Mouse (Mus musculus): ENCODE data around the gene Rspry1. TPM values are rescaled to one million over a fixed set of nuclear protein-coding genes. Genes with fewer than 3 reads are reported as not detected.

The Rspry1 gene
- total RNA-seq, 2 experiments from 2014 or later: 24.8 to 30.0 TPM

DNA sequence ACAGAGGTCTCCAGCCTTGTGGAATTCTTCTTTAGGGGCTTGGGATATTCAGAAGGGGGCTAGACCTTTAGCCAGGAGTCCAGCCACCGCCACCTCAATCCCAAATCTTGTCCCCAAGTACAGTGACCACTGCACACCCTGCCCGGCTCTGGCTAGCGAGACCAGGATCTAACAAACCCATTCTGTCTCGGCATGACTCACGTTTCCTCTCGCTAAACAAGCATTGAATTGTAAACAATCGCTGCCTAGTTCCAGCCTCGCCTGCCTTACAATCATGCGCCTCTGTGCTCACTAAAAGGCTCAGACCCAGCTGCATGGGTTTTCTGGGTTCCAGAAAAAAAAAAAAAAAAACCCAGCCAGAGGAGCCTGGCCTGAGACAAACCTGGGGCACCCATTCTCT, 76.8 kb downstream of the Rspry1 start:
- DNase-seq (ENCODE audit: low spot score in 2 of 2): no peak
- intact Hi-C loops (cut with DNase I): no loop called here

DNA sequence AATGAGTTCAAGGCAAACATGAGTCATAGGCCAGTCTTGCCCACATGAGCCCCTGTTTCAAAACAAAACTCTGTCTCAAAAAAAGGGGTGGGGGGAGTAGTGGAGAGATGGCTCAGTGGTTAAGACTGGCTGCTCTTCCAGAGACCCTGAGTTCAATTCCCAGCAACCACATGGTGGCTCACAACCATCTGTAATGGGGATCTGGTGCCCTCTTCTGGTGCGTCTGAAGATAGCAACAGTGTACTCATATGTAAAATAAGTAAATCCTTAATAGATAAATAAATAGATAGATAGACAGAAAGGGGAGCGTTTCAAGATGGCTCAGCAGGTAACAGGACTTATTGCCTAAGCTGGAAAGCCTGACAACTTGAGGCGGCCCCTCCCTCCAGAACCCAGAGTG, 78.7 kb downstream of the Rspry1 start:
- intact Hi-C loops (cut with DNase I): no loop called here

DNA sequence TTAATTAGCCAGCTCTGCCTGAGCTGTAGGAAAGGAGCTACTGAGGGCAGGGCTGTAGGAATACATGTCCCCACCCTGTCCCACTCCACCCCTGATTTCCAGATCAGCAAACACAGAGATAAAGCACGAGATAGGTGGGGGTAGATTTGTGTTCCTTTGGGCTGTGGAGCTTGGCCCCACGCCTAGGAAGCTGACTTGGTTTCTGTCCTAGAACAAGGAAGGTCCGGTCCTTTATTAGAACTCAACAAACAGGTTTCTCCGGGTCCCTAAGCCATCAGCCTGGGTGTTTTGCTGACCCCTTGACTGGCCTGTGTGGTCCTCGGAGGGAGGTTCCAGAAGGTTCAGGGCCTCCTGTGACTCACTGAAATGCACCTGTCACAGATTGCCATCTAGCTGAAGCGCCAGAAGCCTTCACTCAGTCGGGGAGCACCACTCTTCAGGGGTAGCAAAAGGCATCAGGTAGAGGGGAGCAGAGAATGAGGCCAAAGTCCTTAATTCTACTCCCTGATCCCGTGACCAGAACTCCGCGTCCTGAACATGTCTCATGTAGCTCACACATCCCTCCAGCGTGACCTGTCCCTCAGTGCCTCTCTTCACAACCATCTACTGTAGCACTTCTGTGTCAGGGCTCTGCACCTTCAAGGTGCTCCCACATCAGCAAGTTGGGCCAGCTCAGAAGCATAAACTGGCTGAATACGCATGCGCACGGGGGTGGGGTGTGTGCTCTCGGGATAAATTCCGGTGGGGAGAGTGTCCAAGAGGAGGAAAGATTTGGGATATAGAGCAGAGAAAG, 81.2 kb downstream of the Rspry1 start:
- DNase-seq (ENCODE audit: low spot score in 2 of 2): no peak
- intact Hi-C loops (cut with DNase I): no loop called here

More for the DNA sequence above, 78.7 kb downstream of the Rspry1 start:
- no peak for DNase-seq (ENCODE audit: low spot score in 2 of 2)

DNA sequence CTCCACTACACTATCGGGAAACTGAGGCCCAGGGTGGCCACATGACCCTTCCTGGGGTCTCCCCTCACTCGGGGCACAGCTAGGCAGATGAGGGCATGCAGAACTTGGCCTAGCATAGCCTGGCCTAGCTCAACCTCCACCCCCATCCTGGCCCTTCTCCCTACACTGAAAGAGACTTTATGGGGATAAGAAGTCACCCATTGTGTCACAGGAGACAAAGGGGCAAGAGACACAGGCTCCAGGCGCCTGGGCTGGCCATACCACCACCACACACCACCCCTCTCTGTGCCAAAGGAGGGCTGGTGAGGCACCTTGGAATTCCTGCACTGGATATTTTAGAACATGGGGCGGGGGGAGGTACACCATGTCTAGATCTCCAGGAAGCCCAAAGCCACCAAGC, 82.5 kb downstream of the Rspry1 start:
- DNase-seq (ENCODE audit: low spot score in 2 of 2): no peak
- intact Hi-C loops (cut with DNase I): no loop called here

DNA sequence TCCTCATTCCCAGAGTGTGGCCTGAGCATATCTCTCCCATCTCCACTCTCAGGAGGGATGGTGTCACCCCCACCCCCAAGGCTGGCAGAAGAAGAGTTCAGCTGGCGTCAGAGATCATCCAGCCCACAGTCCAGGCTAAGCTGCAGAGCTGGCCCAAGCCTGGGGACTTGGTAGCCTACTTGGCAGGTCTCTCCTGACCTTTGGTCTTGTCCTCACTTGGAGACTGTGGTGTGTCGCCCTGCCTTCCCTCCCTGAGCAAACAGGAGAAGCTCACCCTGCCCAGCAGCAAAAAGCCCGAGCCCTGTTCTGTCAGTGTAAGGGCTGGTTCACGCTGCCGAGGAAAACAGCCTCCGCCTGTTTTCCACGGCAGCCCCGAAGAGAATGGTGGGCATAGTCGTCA, 84.2 kb downstream of the Rspry1 start:
- DNase-seq (ENCODE audit: low spot score in 2 of 2): no peak
- intact Hi-C loops (cut with DNase I): no loop called here

DNA sequence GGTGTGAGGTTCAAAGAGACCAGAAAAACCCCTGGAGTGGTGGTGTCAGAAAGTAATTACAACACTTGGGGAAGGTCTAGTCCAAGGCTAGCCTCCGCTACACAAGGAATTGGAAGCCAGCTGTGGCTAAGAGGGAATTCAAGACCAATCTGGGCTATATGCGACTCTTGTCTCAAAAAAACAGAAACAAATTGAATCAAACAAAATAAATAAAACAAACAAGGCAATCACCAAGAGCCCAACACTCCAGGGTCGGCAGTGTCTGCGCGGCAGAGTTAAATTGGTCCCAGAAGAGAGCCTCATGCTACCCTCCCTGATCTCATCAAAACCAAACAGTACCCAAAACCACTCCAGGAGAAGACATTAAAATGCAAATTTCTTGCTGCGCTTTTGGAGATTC, 93.0 kb downstream of the Rspry1 start:
- intact Hi-C loops (cut with DNase I): no loop called here
- DNase-seq (ENCODE audit: low spot score in 2 of 2): no peak

DNA sequence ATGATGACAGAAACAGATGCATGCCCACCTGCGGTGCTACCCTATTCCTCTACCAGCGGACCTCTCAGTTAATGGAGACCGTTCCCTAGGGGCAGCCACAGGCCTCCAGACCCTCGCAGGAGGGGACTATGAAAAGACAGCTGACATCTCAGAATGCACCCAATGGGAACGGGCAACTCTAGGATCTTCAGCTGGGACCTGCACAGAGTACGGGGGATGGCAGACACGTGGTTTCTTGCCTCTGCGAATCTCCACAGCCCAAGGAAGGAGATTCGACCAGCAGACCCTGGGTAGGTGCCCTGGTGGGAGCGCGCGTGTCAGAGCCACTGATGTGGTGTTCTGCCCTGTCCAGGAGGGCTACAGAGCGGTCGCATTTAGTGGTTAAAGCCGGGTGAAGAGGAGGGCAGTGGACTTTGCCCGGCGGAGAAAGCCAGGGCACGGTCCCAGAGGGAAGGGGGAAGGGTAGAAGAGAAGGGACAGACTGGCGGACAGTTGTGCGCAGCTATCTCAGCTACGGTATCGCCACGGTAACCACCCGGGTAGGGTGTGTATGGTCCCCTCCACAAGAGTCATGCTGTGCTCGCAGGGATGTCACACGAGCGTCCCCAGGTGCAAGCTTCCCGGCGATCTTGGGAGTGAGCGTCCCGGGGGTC, 93.7 kb downstream of the Rspry1 start:
- DNase-seq (ENCODE audit: low spot score in 2 of 2): no peak
- intact Hi-C loops (cut with DNase I): no loop called here

DNA sequence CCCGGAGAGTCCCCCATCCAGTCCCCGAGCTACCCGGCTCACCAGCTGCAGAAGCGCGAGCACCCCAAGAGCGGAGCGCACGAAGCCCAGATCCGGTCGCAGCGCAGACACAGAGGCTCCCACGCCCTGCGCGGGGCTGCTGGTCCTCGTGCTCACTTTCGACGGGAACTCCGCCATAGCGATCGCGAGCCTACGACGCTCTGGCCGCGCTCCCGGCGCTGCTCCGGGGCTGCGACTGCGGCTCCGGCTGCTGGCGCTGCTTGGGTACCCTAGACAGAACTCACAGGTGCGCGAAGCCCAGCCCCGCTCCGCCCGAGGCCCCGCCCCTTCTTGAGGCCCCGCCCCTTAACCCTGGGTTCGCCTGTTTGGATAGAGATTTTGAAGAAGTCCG, 94.3 kb downstream of the Rspry1 start, which contains the start of gene Pllp:
Gene Pllp (minus strand): TSS at position 285 of the 391 bp plus-strand sequence.
- intact Hi-C loops (cut with DNase I): no loop called here
- peak; percentile 41 to 66 for DNase-seq (ENCODE audit: low spot score in 2 of 2)

DNA sequence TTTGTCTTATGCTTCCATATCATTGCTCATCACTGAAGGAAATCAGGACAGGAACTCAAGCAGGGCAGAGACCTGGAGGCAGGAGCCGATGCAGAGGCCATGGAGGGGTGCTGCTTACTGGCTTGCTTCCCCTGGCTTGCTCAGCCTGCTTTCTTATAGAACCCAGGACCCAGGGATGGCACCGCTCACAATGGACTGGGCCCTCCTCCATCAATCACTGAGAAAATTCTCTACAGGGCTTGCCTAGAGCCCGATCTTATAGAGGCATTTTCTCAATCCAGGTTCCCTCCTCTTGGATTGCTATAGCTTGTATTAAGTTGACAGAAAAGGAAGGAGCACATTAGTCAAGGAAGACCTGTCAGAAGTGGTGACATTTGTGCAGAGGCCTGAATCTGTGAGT, 94.8 kb downstream of the Rspry1 start:
- intact Hi-C loops (cut with DNase I): no loop called here
- no peak for DNase-seq (ENCODE audit: low spot score in 2 of 2)

DNA sequence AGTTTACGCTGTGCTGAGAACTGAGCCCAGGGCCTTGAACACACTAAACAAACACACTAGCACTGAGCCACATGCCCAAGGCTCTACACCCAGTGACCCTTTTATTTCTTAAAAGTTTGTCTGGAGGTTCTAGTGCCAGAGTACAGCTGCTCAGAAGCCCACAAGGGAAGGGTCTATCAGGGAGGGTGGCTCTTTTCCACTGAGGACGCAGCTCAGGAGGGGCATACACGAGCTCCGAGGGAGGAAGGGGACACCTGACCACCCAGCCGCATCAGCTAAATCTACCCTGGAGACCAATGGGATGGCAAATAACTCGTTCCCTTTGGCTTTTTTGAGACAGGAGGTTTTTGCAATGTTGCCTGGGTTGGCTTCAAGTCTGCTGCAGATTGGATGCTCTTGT, 96.2 kb downstream of the Rspry1 start:
- intact Hi-C loops (cut with DNase I): no loop called here

DNA sequence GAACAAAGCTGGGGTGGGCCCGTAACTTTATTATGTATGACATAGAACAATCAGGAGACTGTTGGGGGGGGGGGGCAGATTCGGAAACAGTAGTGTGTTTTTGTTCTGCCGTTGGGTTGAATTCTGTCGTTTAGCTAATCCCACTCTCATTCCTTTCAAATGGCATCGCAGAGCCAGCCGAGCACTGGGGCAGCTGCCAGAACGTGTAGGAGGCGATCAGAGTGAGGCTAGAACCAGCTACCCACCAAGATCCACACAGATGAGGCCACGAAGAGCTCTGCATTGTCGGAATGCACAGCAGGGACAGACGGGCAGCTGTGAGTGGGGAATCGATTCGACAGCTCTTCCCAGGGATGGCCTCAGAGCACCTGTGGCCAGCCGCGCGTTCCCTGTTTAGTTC, 97.6 kb downstream of the Rspry1 start:
- DNase-seq (ENCODE audit: low spot score in 2 of 2): peak in 1 of 2 experiments; percentile 49
- intact Hi-C loops (cut with DNase I): no loop called here

More for the DNA sequence above, 96.2 kb downstream of the Rspry1 start:
- DNase-seq (ENCODE audit: low spot score in 2 of 2): no peak

DNA sequence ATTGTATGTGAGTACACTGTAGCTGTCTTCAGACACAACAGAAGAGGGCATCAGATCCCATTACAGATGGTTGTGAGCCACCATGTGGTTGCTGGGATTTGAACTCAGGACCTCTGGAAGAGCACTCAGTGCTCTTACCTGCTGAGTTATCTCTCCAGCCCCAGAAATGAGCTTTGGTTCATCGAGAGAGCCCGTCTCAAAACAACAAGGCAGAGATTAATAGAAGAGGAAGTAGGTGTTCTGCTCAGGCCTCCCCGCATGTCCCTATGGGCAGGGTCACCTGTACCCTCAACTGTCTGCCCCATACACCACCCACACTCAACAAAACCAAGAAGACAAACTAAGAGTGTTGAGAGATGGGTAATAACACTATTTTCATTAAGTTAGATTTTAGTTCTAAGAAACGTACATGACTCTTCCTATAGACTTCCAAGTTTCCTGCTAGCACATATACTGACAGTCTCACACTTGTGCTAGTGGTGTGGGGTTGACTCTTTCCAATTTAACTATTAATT, 98.7 kb downstream of the Rspry1 start:
- intact Hi-C loops (cut with DNase I): loop anchor here (5.0 to 10.0 kb wide), 2 partner anchors 168 to 204 kb away; partner anchors contain the start of gene Cpne2
- DNase-seq (ENCODE audit: low spot score in 2 of 2): no peak

DNA sequence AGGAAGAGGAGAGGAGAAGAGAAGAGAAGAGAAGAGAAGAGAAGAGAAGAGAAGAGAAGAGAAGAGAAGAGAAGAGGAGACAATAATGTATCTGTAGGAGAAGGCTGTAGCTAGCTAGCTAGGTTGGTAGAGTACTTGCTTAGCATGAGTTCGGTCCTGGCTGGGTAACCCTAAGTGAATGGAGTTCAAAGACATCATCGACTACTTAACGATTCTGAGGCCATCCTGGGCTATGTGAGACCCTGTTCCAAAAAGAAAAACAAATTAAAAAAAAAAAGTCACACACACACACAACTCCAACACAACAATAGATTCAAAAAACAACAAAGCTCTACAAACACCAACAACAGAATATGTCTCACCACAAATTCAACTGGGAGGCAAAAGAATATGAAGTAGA, 100.4 kb downstream of the Rspry1 start:
- no peak for DNase-seq (ENCODE audit: low spot score in 2 of 2)
- intact Hi-C loops (cut with DNase I): loop anchor here (2.0 to 10.0 kb wide), 5 partner anchors 33 to 209 kb away; partner anchors contain the start of gene Cpne2

DNA sequence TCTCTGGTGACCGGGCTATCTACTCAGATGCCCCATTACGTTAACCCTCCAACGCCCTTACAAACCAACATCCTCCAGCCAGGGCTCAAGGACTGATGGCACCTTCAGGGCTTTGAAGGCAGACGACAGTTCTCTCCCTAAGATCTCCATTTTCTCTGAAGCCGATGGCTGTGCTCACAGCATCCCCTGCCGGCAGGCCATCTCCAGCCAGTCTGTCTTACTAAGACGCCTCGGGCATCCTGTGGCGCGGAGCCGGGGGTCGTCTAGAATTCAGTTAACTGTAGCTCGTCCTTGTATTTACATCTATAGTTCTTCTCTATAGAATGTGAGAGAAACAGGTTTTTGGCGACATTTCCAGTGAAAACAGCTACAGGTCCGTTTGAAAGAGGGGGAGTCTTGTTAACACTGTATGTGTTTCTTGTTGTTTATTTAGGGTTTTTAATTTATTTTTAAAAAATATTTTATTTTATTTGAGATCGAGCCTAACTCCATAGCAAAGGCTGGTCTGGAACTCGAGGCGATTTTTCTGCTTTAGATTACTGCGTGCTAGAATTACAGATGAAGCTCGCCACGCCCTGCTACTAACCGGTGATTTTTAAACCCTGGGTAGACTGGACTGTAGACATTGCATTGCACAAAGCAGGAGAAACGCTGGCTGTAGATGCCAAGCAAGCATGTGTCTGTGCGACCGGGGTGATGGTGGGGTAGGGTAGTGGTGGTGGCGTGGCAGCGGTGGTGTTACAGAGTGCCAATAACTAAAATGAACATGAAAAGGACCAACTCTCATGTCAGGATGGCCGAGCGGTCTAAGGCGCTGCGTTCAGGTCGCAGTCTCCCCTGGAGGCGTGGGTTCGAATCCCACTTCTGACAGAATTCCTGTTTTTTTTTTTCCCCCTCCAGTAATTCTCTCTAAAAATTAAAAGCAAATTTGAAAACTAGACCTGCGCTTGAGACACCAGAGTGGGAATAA, 101.4 kb downstream of the Rspry1 start:
- intact Hi-C loops (cut with DNase I): loop anchor here (2.0 to 10.0 kb wide), 5 partner anchors 34 to 210 kb away; partner anchors contain the start of gene Cpne2
- peak; percentile 81 to 82 for DNase-seq (ENCODE audit: low spot score in 2 of 2)

DNA sequence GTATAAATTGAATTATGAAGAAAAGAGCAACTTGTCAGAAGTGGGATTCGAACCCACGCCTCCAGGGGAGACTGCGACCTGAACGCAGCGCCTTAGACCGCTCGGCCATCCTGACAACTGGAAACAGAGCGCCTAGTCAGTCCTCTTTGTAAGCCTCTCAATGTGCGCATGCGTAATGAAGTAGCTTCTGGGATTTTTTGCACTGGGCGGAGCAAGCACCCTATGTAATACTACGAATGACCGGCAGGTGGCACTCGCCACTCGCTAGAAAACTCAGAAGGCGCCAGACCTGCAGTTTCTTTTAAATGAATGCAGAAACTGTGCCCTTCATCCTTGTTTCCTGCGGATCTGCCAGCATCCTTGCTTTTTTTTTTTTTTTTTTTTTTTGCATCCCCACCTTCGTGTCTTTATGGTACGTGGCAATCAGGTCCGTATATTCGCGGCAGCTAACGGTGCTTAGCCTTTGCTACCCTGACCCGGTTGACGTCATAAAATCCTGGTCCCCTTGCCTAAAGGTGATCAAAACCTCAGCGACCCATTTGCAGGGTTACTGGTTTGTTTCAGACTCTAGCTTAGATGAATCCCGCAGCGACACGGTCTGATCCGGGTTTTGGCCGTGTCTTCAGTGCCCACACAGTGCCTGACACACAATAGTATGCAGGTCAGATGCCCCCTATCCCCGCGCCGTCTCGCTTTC, 102.4 kb downstream of the Rspry1 start:
- intact Hi-C loops (cut with DNase I): loop anchor here (1.0 to 10.0 kb wide), 8 partner anchors 35 to 211 kb away; partner anchors contain the start of genes Cpne2 and Cx3cl1
- peak; percentile 99 for DNase-seq (ENCODE audit: low spot score in 2 of 2)

DNA sequence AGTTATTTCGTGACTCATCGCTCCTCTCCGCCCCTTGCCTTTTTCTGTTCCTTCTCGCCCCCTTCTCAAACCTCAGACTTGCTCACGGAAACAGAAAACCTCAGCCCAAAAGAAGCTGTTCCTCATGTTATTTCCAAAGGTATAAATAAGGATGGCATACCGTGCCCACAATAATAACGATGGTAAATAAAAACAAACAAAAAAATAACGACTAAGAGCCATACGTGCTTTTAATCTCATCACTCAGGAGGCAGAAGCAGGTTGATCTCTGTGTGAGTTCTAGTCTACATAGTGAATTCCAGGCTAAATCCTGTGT, 102.9 kb downstream of the Rspry1 start:
- intact Hi-C loops (cut with DNase I): loop anchor here (1.0 to 10.0 kb wide), 5 partner anchors 68 to 200 kb away; partner anchors contain the start of genes Cpne2 and Cx3cl1
- no peak for DNase-seq (ENCODE audit: low spot score in 2 of 2)

DNA sequence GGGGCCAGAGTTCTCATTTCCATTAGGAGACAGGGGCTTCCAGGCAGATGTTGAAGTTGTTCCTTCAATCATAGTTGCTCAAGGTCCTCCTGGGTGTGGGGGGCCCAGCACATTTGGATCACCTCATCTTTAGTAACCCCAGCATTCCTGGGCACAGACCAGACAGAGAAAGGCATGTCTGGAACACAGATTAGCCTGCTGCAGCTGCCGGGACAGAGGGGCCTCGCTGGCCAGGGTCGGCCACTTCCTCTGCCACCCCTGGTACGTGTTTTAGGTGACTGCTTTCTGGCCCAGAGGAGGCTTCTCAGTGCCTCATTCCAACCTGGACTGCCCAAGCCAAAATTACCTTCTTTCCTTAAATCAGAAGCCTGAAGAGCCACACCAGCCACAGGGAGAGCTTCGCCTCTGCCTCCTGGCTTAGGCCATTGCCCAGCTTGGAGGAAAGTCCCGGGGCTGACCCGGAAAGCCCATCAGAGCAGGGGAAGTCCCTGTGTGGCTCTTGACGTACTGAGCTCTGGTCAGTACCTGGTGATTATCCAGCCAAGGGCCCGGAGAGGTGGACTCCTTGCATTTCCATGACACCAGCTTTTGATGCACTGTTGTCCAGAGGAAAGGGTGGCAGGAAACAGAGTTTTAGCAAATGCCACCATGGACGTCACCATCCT, 104.0 kb downstream of the Rspry1 start:
- intact Hi-C loops (cut with DNase I): loop anchor here (10.0 kb wide), 1 partner anchor 199 kb away; no protein-coding TSS in a partner anchor
- DNase-seq (ENCODE audit: low spot score in 2 of 2): no peak

DNA sequence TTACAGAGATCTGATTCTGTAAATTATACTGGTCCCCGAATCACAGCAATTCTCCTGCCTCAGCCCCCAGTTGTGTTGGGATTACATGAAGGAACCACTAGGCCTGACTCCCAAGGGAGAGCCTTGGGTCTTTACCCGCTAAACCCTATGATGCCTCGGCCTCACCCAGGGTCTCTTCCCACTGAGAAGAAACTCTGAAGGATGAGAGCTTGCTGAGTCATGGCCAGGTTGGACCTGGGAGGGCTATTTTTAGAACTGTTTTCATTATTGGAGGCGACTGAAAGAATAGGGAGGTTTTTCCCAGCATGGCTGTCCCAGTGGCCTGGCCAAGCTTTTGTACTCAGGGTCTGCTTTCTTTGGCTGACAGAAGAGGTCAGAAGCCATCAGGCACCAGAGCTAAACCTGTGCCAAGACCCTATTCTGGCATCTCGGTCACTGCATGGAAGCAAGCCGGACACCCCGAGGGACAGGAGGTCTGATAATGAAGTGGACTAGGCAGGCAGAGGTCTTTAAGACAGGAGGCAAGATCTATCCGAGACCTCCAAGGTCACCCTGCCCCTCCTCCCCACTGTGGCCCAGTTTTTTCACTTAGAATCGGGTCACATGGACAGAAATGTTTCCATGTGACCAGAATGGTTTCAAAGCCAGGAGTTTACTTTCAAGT, 105.1 kb downstream of the Rspry1 start:
- DNase-seq (ENCODE audit: low spot score in 2 of 2): no peak
- intact Hi-C loops (cut with DNase I): loop anchor here (10.0 kb wide), 1 partner anchor 198 kb away; no protein-coding TSS in a partner anchor
